Mouse (Mus musculus): ENCODE results near the gene Olfr1310.
"Not testable (repeated sequence)": the region's sequence is repeated elsewhere in the genome, so short reads cannot be mapped to it uniquely, and the experiment has no call there.

The Olfr1310 gene

GRCm38 (mm10) chr2:112012608-112013007, at the start of gene Olfr1310:
Gene Olfr1310 (minus strand): TSS chr2:112012708.
- no peak for DNase-seq

- DNase-seq: no peak
Observed at GRCm38 (mm10) chr2:112050138-112050537, 37.6 kb upstream of the Olfr1310 start, which contains the start of gene Olfr1312. Gene Olfr1312 (minus strand): TSS chr2:112050238.

GRCm38 (mm10) chr2:112026971-112027370, 14.5 kb upstream of the Olfr1310 start:
- not testable (repeated sequence) for DNase-seq

GRCm38 (mm10) chr2:112024312-112024711, 11.8 kb upstream of the Olfr1310 start, which contains the start of gene Olfr1311:
Gene Olfr1311 (minus strand): TSS chr2:112024412.
- no peak for DNase-seq

- DNase-seq: no peak
Observed at GRCm38 (mm10) chr2:112014900-112015299, 2.4 kb upstream of the Olfr1310 start.

- DNase-seq: no peak
Observed at GRCm38 (mm10) chr2:111990181-111990580, 22.3 kb downstream of the Olfr1310 start, which contains the start of gene Olfr1309. Gene Olfr1309 (minus strand): TSS chr2:111990281.

- no peak for DNase-seq
Observed at GRCm38 (mm10) chr2:111964844-111965243, 47.7 kb downstream of the Olfr1310 start, which contains the start of gene Olfr1308. Gene Olfr1308 (minus strand): TSS chr2:111964944.

Measured in B cell, adult 2 months (primary cell).